Mouse (Mus musculus) CH12.LX (cell line): ENCODE measurements around the gene Rdm1.

Source experiments
- CHD1 ChIP-seq: IDR thresholded peaks from 2 replicates; pipeline ENCODE4 v1.6.1; 2012; ENCODE audit warnings: low read depth, low read length, improper control_type of control experiment, inconsistent platforms
- CHD2 ChIP-seq: IDR thresholded peaks from 2 replicates; pipeline ENCODE4 v1.6.1; 2011; ENCODE audit warnings: low read length, improper control_type of control experiment
- EP300 ChIP-seq: IDR thresholded peaks from 2 replicates; pipeline ENCODE4 v1.6.1; 2011; ENCODE audit warnings: low read length, improper control_type of control experiment
- POLR2A ChIP-seq: IDR thresholded peaks from 2 replicates; pipeline ENCODE4 v1.6.1; 2011; ENCODE audit warnings: low read depth, mild to moderate bottlenecking, improper control_type of control experiment, low read length
- TBP ChIP-seq: conservative IDR thresholded peaks from 2 replicates; pipeline ENCODE4 v1.6.1; 2011; ENCODE audit warnings: low read depth, low read length, improper control_type of control experiment

- no peak for TF ChIP-seq CHD2
- no peak for TF ChIP-seq TBP
- TF ChIP-seq CHD1, result no peak
- TF ChIP-seq EP300, result no peak
- TF ChIP-seq POLR2A, result no peak
Observed at GRCm38 (mm10) chr11:101616948-101617767, 9.8 kb upstream of the Rdm1 start.
